Mouse (Mus musculus): ENCODE results near the gene Micall1. TPM values are rescaled to one million over a fixed set of nuclear protein-coding genes. Genes with fewer than 3 reads are reported as not detected.

Micall1 gene
- total and polyA plus RNA-seq, 3 experiments: 1.7 to 8.9 (median 6.7) TPM

DNA sequence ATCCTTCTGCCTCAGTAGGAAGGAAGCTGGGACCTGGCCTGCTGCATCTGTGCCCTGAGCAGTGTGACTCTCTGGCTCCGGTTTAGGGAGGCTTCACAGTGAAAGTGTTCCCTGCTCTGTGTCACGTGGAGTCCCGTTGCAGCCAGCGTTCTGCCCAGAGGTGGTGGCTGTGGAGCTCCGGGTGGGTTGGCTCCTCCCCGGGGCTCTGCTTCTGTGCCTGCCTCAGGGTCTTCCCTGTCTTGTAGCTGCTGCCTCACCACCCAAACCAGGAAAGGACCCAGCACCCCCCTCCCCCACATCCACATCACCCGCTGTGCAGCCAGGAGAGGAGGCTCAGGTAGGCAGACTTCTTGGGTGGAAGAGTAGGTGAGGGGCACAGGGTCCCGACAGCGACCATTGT is 10.8 kb downstream of the Micall1 start:
- no peak overlapping the region for H3K27ac ChIP-seq (ENCODE audit: insufficient read depth, low read depth)
- in situ Hi-C loops (cut with MboI; ENCODE audit: low pct_ligation_motif_present, low pct_unique_long_range_greater_than_20kb, low sequenced_read_pairs) (no loop called here), dilution Hi-C loops (cut with MboI; ENCODE audit: extremely low pct_ligation_motif_present, extremely low pct_unique_long_range_greater_than_20kb, low sequenced_read_pairs) (no loop called here)
- H3K79me2 ChIP-seq (replicated peaks; ENCODE audit: control insufficient read depth, extremely low read depth, insufficient read depth, poor library complexity, severe bottlenecking): no peaks in the 10 kb centered on the region
- 0 out of 4 replicates have a peak, but pooled peaks cover 0 to 2% of the 10 kb centered on the region in 2 experiments for H3K4me1 ChIP-seq (ENCODE audit: control insufficient read depth in 1 of 2, insufficient read depth in 2 of 2)
- DNase-seq (ENCODE audit: extremely low read depth): no peak
- no peaks in the 10 kb centered on the region for H3K27me3 ChIP-seq (replicated peaks)
- H3K36me3 ChIP-seq (replicated peaks in 1 of 2; ENCODE audit: control insufficient read depth in 1 of 2, insufficient read depth in 1 of 2, low read length in 1 of 2): peaks cover 73 to 99% of the 10 kb centered on the region in 2 experiments
- no peak overlapping the region for H3K9ac ChIP-seq (ENCODE audit: insufficient read depth, low read depth)
- TF ChIP-seq TCF12 (IDR thresholded peaks at IDR 0.05; ENCODE audit: low read depth, low read length) (no peak), ZKSCAN1 (IDR thresholded peaks at IDR 0.05; ENCODE audit: borderline replicate concordance, low read depth, low read length) (no peak), USF1 (IDR thresholded peaks at IDR 0.05; ENCODE audit: low read depth, low read length) (no peak), SMC3 (IDR thresholded peaks at IDR 0.05; ENCODE audit: low read depth, low read length) (no peak), MEF2A (IDR thresholded peaks at IDR 0.05; ENCODE audit: borderline replicate concordance, low read depth, low read length) (no peak), KAT2A (IDR thresholded peaks at IDR 0.05; ENCODE audit: insufficient replicate concordance, low read length) (no peak), E2F4 (IDR thresholded peaks at IDR 0.05; ENCODE audit: insufficient replicate concordance, low read depth, low read length) (no peak), JUND (conservative IDR thresholded peaks at IDR 0.05; ENCODE audit: low read depth, low read length) (no peak), CHD2 (IDR thresholded peaks at IDR 0.05; ENCODE audit: low read length) (no peak), BHLHE40 (IDR thresholded peaks at IDR 0.05; ENCODE audit: low read depth, low read length) (no peak), TBP (conservative IDR thresholded peaks at IDR 0.05; ENCODE audit: low read depth, low read length) (no peak)
- no peaks in the 10 kb centered on the region for H3K9me3 ChIP-seq (replicated peaks; ENCODE audit: low read length)
- no peak overlapping the region for H3K4me3 ChIP-seq (replicated peaks in 1 of 3; ENCODE audit: low read depth in 2 of 3, low read length in 2 of 3, poor library complexity in 1 of 3)
- H3K4me2 ChIP-seq (ENCODE audit: insufficient read depth, low read depth, poor library complexity, severe bottlenecking): no peak overlapping the region

GRCm38 (mm10) chr15:79122119-79122518 is 13.4 kb downstream of the Micall1 start:
- dilution Hi-C loops (cut with MboI; ENCODE audit: extremely low pct_ligation_motif_present, extremely low pct_unique_long_range_greater_than_20kb, low sequenced_read_pairs): no loop called here
- H3K27ac ChIP-seq (ENCODE audit: insufficient read depth, low read depth): no peak overlapping the region

DNA sequence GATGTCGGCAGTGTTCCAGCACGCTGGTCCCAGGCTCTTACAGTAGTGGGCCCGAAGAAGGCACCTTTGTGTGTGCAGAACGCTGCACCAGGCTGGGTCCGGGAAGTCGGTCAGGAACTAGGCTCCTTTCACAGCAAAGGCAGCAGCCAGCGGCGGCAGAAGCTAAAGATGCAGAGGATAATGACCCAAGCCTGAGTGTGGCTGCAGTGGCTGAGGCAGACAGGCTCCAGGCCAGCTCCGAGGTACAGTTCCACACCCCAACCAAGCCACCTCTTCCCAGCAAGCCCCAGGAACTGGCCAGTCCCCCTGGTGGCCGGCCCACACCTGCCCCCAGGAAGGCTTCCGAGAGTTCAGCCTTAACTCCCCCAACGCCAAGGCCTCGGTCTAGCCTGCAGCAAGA is 13.8 kb downstream of the Micall1 start:
- H3K36me3 ChIP-seq (replicated peaks in 1 of 2; ENCODE audit: control insufficient read depth in 1 of 2, insufficient read depth in 1 of 2, low read length in 1 of 2): peaks cover 80 to 99% of the 10 kb centered on the region in 2 experiments
- DNase-seq (ENCODE audit: extremely low read depth): no peak
- no peak overlapping the region for H3K4me2 ChIP-seq (ENCODE audit: insufficient read depth, low read depth, poor library complexity, severe bottlenecking)
- TF ChIP-seq MEF2A (IDR thresholded peaks at IDR 0.05; ENCODE audit: borderline replicate concordance, low read depth, low read length) (no peak), ZMIZ1 (IDR thresholded peaks at IDR 0.05; ENCODE audit: low read depth, low read length) (no peak), PAX5 (IDR thresholded peaks at IDR 0.05; ENCODE audit: low read length) (no peak), GABPA (IDR thresholded peaks at IDR 0.05; ENCODE audit: insufficient replicate concordance, low read depth, low read length) (no peak), RCOR1 (conservative IDR thresholded peaks at IDR 0.05; ENCODE audit: low read depth, low read length) (no peak)
- peaks cover 4% of the 10 kb centered on the region for H3K9me3 ChIP-seq (replicated peaks; ENCODE audit: low read length)
- no peaks in the 10 kb centered on the region for H3K4me1 ChIP-seq (ENCODE audit: control insufficient read depth in 1 of 2, insufficient read depth in 2 of 2)
- no peaks in the 10 kb centered on the region for H3K79me2 ChIP-seq (replicated peaks; ENCODE audit: control insufficient read depth, extremely low read depth, insufficient read depth, poor library complexity, severe bottlenecking)
- H3K9ac ChIP-seq (ENCODE audit: insufficient read depth, low read depth): no peak overlapping the region
- no peak overlapping the region for H3K27ac ChIP-seq (ENCODE audit: insufficient read depth, low read depth)
- in situ Hi-C loops (cut with MboI; ENCODE audit: low pct_ligation_motif_present, low pct_unique_long_range_greater_than_20kb, low sequenced_read_pairs) (no loop called here), dilution Hi-C loops (cut with MboI; ENCODE audit: extremely low pct_ligation_motif_present, extremely low pct_unique_long_range_greater_than_20kb, low sequenced_read_pairs) (no loop called here)
- no peaks in the 10 kb centered on the region for H3K27me3 ChIP-seq (replicated peaks)
- H3K4me3 ChIP-seq (replicated peaks in 1 of 3; ENCODE audit: low read depth in 2 of 3, low read length in 2 of 3, poor library complexity in 1 of 3): no peak overlapping the region

More at GRCm38 (mm10) chr15:79122119-79122518, 13.4 kb downstream of the Micall1 start:
- Histone ChIP-seq H3K4me3 (replicated peaks in 1 of 3; ENCODE audit: low read depth in 2 of 3, low read length in 2 of 3, poor library complexity in 1 of 3) (no peak overlapping the region), H3K9me3 (replicated peaks; ENCODE audit: low read length) (no peaks in the 10 kb centered on the region), H3K9ac (ENCODE audit: insufficient read depth, low read depth) (no peak overlapping the region), H3K27me3 (replicated peaks) (no peaks in the 10 kb centered on the region), H3K79me2 (replicated peaks; ENCODE audit: control insufficient read depth, extremely low read depth, insufficient read depth, poor library complexity, severe bottlenecking) (no peaks in the 10 kb centered on the region), H3K4me1 (ENCODE audit: control insufficient read depth in 1 of 2, insufficient read depth in 2 of 2) (no peaks in the 10 kb centered on the region), H3K36me3 (replicated peaks in 1 of 2; ENCODE audit: control insufficient read depth in 1 of 2, insufficient read depth in 1 of 2, low read length in 1 of 2) (peaks cover 80 to 99% of the 10 kb centered on the region in 2 experiments), H3K4me2 (ENCODE audit: insufficient read depth, low read depth, poor library complexity, severe bottlenecking) (no peak overlapping the region)
- in situ Hi-C loops (cut with MboI; ENCODE audit: low pct_ligation_motif_present, low pct_unique_long_range_greater_than_20kb, low sequenced_read_pairs): no loop called here
- TF ChIP-seq USF1 (IDR thresholded peaks at IDR 0.05; ENCODE audit: low read depth, low read length): no peak
- TF ChIP-seq MYC (IDR thresholded peaks at IDR 0.05; ENCODE audit: low read depth, low read length): no peak
- no peak for TF ChIP-seq KAT2A (IDR thresholded peaks at IDR 0.05; ENCODE audit: insufficient replicate concordance, low read length)
- no peak for DNase-seq (ENCODE audit: extremely low read depth)

All from CH12.LX (cell line).